Mouse (Mus musculus): ENCODE data around the gene Depdc5.

Gene Depdc5

DNA sequence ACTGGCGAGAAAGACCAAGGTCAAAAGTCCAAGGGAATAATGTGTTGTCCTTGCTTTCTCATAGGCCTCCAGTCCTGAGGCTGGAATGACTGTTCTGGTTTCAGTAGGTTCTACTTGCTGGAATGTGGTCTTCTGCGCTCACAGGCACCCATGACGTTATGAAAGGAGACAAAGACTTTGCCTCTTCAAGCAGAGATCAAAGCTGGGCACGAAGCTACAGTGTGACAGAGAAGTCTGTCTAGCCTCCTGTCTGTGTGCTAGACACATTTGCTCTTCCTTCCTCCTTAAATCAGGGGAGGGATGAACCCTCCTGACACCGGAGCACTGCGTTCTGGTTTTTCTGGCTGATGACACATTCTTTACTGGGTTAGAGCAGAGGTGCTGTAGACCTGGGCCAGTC lies 140.0 kb downstream of the Depdc5 start:
- no peak for DNase-seq

DNA sequence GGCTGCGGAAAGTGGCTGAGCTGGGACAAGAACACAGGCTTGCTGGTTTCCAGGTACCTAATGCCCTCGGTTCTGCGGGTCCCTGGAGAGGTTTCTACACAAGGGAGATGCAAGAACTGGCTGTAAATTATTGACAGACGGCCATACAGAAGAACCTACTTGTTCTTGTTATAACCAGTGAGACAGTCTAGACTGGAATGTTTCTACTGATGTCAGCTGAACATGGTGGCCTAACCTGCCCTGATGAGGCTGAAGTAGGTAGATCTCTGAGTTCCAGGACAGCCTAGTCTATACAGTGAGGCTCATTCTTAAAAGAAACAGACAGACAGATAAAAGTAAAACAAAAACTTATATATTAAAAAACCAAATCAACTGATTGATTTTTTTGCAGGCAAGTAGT lies 140.6 kb downstream of the Depdc5 start:
- DNase-seq, result no peak

GRCm38 (mm10) chr5:33005442-33006145 lies 142.1 kb downstream of the Depdc5 start:
- no peak for DNase-seq

- DNase-seq, result no peak
Measured at GRCm38 (mm10) chr5:33006670-33007069, 143.2 kb downstream of the Depdc5 start.

GRCm38 (mm10) chr5:33007371-33007770 lies 143.9 kb downstream of the Depdc5 start:
- DNase-seq, result no peak

- DNase-seq, result no peak
Measured at GRCm38 (mm10) chr5:33009301-33009700, 145.8 kb downstream of the Depdc5 start.

- no peak for DNase-seq
Measured at GRCm38 (mm10) chr5:33009818-33010812, 146.6 kb downstream of the Depdc5 start.

DNA sequence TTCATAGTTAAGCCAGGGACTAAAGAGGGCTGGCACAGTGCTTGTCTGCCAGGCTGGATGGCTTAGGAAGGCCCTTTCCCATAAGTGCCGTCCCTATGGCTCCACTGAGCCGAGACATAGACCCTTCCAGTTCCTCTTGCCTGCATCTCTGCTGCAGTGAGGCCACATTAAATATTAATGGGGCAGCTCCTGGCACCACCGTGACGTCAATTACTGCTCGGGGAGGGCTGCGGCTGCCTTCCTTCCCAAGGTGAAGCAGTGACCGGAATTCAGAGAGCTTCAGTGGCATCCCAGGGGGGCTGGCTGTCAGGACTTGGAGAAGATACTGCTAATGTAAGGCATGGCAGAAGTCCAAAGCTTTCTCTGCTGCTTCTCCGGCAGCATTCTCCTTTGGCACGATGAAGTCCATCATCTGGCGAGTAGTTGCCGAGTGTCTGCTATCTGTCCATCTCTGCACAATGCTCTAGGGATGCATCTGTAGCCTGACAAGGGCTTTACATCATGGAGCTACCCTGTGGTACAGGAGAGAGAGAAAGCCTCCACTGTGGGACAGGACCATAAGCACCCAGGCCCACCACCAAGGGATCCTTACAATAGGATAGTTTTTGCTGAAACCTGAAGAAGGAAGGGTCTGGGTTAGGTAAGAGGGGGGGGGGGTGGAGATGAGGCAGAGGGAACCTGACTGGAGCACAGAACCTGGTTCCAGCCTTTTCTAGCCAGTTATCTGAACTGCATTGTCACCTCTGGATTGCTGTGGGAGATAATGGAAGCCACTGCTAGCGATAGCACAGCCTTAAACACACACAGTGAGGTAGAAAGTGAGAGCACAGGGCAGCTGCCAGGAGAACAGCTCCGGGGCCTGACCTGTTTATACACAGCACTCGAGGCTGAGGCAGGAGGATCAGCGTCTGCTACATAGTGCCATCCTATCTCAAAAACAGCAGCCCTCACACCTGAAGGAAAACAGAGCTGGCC lies 147.9 kb downstream of the Depdc5 start:
- no peak for DNase-seq

GRCm38 (mm10) chr5:33014096-33014495 lies 150.6 kb downstream of the Depdc5 start:
- DNase-seq, result no peak

GRCm38 (mm10) chr5:33015579-33015978 lies 152.1 kb downstream of the Depdc5 start:
- no peak for DNase-seq

GRCm38 (mm10) chr5:33018189-33018560 lies 154.7 kb downstream of the Depdc5 start:
- no peak for DNase-seq

- DNase-seq, result peak; percentile 96
Measured at GRCm38 (mm10) chr5:33018561-33019425, 155.3 kb downstream of the Depdc5 start, which contains the start of gene Ywhah. TSS of gene Ywhah (plus strand) at chr5:33018816.

- no peak for DNase-seq
Measured at GRCm38 (mm10) chr5:33019426-33019821, 155.9 kb downstream of the Depdc5 start.

DNA sequence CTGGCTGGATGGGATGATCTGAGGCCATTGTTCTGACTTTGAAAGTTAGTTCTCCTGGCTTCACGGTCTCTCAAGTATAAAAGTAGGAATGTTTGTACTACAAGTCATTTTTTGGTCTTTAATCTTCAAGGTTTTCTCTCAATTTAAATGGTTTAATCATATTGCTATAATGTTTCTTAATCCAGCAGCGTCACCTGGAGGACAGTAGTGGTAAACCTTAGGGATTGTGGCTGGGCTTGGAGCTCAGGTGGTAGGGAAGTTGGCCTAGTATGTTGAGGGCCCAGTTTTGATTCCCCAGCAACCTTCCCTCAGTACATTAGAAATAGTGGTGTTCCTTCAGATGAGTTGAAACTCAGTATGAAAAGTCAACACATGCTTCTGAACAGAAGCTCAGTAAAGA lies 158.1 kb downstream of the Depdc5 start:
- peak; percentile 54 to 63 for DNase-seq

- no peak for DNase-seq
Measured at GRCm38 (mm10) chr5:33023337-33023736, 159.8 kb downstream of the Depdc5 start.

GRCm38 (mm10) chr5:33024474-33024873 lies 161.0 kb downstream of the Depdc5 start:
- DNase-seq, result no peak

GRCm38 (mm10) chr5:33028656-33029055 lies 165.2 kb downstream of the Depdc5 start:
- no peak for DNase-seq

DNA sequence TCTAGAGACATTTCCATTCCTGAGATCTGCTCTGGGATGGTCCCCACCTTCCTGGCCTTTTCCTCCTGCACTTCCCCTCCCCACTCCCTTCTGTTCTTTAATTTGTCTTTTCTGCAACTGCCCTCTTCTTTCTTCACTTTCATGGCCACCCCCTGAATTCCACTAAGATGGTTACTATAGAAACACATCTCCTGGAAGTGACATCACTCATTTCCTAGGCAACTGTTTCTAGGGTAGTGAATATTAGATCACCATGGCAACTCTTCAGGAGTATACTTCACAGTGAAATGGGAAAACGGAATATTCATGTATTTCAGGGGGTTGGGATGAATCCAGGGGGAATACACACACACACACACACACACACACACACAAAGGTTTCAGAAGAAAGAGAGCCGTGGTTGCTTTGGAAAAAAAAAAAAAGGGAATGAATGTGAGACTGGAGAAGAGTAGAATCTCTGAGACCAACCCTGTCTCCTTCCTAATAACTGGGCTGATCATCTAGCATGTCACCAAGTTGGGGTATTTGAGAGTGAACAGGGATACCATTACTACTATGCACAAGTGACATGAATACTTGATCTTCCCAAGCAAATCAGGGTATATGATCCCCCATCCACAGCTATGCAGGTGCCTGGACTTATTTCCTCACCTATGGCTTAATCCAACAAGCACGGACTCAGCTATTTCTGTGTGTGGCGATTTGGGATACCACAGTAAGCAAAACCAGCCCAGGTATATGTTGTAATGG lies 167.1 kb downstream of the Depdc5 start:
- DNase-seq, result no peak

GRCm38 (mm10) chr5:33032036-33032773 lies 168.7 kb downstream of the Depdc5 start:
- no peak for DNase-seq

DNA sequence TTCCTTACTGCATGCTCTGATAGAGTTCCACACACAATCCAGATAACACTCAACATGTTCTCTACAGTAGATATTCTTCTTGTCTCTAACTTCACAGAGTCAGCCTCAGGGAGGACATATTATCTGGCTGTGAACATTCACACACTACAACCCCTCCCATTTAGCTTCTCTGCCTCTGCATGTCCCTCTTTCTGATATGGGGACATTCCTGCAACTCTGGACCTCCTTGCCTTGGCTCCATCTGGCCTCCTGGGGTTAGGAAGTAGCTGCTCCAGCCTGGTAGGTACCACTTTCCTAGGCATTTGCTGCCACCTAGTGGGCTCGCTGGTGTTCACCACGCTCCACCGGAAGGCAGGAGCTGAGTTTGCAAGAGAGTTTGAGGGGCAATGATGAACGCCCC lies 169.6 kb downstream of the Depdc5 start:
- peak; percentile 76 to 77 for DNase-seq

Data from B cell, adult 2 months (primary cell).